Mouse (Mus musculus) kidney, postnatal 4 days (tissue): ENCODE measurements around the gene Cluap1.
"Not testable (repeated sequence)": the region's sequence is repeated elsewhere in the genome, so short reads cannot be mapped to it uniquely, and the experiment has no call there.

Experiments used
- DNase-seq, 2 experiments: peaks; one replicate each; pipeline ENCODE4 v3.0.0; 2021; ENCODE audit warnings: mixed read lengths in 2 of 2

The Cluap1 gene

DNA sequence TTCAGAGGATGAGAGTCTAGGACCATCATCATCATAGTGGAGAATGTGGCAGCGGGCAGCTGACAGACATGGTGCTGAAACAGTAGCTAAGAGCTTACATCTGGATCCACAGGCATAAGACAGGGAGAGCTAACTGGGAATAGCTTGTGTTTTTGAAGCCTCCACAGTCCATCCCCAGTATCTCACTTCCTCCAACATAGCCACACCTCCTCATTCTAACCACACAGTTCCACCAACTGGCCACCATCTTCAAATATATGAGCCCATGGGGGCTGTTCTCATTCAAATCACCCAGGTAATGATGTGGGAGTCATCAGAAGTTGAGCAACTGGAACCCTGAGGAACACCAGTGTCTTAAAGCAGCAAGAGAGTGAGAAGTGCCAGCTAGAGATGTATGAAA lies 42.5 kb downstream of the Cluap1 start:
- DNase-seq: no peak

DNA sequence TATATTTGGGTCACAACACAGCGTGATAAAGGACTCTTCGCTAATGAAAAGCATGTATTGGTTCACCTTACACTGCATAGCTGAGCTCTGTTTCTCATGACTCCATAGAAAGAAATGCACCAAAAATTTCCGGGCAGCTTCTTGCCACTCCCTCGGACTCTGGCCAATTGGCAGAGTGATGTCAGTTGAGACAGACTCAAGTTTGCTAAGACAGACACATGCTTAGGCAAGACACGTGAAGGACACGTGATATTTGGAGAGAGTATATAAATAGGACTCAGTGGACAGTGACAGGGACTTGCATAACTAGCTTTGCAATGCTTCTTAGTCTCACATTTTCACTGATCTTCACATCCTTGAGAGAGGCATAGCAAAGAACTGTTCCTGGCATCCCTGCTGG lies 47.8 kb downstream of the Cluap1 start:
- DNase-seq: no peak

DNA sequence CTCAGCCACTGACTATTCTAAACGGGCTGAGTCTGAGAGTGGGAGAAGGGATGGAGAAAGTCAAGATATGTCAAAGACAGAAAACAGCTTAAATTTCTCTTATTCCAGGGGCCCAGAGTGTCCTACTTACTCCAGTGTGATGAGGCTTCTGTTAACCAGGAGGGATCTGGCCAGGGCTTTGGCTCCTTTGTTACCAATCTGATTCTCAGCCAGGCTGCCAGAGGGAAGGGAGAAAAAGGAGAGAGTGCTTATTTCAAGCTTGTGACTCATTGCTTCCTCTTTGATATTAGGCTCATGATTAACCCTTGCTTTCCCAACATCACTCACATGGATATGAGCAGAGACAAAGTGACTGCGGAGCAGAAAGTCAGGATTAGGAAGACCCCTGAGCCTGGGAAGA lies 50.7 kb downstream of the Cluap1 start:
- no peak for DNase-seq

DNA sequence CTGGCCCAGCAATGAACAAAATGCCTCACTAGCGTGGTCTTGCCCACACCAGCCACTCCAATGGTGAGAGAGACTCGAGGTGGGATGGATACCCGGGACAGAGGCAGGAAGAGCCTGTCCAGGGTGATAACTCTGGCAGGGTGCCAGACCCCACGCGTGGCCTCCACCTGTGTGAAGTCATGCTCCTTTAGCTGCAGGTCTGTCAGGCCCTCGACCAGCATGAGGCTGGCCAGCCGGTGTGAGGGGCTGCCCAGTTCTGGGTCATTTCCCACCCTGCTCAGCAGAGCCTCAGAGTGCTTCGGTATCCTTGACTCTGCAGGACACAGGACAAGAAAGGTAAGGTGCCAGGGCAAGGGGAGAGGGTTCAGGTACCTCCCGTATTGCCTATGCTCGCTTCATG lies 56.4 kb downstream of the Cluap1 start:
- peak in 1 of 2 experiments; percentile 28 for DNase-seq

DNA sequence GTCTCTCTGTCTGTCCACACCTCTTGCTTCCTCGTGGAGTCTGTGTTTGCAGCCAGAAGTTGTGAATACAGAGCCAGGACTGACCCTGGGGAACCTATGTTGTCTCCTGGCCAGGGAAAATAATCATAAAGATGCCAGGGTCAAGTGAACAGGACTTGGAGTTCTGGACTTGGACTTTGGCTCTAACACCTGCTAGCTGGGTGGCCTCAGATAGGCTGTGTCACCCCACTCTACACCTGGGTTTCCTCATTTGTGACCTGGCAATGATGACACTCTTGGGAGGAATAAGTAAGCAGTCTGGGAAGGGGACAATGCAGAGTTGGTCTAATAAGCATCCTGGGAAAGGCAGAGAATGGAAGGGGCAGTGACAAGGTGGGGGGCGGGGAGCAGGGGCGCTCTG lies 56.9 kb downstream of the Cluap1 start:
- DNase-seq: no peak

DNA sequence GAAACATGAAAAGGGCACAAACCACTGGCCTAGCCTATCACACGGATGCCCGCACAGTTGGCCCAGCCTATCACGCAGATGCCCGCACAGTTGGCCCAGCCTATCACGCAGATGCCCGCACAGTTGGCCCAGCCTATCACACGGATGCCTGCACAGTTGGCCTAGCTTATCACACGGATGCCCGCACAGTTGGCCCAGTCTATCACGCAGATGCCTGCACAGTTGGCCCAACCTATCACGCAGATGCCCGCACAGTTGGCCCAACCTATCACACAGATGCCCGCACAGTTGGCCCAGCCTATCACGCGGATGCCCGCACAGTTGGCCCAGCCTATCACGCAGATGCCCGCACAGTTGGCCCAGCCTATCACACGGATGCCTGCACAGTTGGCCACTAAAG lies 65.9 kb downstream of the Cluap1 start:
- not testable (repeated sequence) for DNase-seq

DNA sequence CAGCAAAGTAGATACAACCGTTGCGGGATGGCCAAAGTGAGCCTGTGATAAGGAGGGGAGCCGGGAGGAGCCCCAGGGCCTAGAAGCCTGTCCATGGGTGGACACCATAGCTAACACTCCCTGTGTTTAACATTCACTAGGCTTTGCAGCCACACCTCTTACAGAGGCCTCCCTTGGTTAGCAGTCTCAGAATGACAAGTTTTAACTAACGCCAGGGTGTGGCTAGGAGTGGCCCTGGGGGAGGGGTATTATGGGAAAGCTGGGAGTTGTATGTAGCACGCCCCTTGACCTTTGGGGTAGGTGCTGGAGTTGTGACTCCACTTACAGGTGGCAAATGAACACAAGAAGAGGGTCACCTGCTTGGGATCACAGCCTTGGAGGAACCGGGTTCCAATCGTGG lies 67.1 kb downstream of the Cluap1 start:
- DNase-seq: no peak

DNA sequence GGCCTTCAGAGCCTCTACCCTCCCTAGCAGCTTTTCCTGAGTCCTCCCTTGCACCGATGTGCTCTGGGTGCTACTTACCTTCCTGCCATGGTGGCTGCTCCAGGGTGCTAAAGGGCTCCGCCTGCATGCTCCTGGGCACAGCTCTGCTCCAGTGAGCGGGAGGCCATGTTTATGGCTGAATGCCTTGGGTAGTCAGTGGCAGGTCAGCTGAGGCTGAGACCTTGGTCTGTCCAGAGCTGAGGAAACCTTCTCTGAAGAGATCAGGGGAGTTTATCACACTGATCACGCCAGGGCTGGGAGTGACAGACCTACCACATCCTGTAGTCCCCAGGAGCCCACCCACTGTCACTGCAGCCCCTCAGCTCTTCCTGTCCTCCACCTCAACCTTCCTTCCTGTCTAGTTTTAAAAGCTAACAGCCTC lies 67.7 kb downstream of the Cluap1 start, which contains the start of gene Nlrc3:
Gene Nlrc3 (minus strand): TSS at position 382 of the 421 bp plus-strand sequence.
- DNase-seq: peak; percentile 16 to 47

DNA sequence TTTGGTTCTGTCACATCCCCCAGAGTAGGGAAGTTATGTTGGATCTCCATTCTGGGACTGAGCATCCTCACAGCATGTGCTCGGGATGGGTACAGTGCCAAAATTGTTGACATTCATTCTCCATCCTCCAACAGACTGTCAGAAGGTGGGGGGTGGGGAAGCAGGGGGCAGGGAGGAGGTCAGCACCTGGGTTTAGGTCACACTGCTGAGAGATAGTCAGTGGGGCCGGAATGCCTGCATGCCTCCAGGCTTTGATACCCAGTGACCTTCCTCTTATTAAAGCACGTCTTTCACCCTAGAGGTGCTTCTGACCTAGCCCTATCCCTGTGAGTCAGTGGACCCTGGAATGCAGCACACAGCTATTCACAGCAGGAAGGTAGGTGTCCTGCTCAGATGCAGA lies 68.1 kb downstream of the Cluap1 start:
- no peak for DNase-seq

DNA sequence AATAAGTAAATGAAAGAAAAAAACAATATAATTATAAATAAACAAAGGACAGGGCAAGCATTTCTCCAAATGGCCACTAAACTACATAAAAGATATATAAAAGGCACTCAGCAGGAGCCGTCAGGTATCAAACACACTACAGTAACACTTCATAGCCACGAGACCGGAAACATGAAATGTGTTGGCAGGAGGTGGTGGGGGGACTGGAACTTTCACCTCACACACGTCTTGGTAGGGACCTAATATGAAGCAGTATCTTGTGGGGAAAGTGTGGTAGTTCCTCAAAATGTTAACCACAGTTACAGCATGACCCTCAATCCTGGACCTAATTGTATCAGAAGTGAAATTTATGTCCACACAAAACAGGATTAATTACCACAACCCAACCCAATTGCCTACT lies 73.6 kb downstream of the Cluap1 start:
- DNase-seq: no peak

DNA sequence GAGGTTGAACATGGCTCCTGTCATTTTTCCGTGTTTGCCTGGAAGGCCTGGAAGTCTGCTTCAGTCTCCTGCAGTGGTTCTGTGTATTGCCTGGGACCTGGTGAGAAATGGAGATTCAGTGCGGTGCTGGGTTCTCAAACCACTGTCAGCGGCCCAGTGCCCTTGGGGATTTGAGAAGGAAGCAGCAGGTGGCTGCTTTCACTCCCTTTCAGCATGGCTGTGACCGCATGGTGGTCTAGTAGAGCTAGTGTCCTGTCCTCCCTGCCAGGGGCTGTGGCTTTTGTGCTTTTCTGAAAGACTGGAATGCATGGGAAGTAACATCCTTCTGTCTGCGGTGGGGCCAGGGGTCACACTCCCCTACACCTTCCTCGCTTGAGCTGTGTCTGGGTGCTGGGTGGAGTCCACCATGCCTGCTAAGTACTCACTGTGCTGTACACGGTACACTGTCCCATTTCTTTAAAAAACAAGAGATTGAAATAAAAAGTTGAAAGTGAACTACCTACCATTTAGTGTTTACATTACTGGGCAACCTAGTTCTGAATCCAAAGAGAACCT lies 74.6 kb downstream of the Cluap1 start:
- DNase-seq: no peak

DNA sequence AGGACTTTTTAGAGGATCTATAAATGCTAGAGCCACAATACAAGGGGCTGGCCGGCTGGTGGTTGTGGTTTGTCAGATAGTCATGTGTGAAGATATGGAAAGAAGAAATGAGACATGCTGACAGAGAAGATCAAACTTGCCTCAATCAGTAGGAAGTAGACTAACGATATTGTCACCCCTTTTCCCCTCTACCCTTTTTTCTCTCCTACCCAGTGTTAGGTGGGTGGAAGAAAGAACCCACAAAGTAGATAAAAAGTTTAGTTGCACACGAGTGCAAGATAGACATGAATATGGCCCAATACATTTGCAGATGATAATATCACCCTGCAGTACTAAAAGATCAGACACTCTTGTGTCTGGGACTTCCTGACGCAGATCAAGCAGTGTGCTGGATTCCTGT lies 79.8 kb downstream of the Cluap1 start:
- no peak for DNase-seq
